Mouse (Mus musculus): ENCODE results near the gene Gm1123.

The Gm1123 gene

DNA sequence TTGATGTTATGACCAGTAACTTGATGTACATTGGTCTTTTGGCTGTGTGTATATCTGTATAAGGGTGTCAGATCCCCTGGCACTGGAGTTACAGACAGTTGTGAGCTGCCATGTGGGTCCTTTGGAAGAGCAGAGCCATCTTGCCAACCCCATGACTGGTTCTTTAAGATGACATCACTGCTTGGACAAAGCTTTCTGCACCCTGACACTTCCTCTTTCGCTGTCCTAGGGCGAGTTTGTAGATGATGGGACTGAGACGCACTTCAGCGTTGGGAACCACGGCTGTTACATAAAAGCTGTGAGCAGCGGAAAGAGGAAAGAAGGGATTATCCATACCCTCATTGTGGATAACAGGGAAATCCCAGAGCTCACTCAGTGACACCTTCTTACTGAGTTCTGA lies 34.2 kb downstream of the Gm1123 start:
- no peak for DNase-seq (ENCODE audit: low read depth, low spot score)

DNA sequence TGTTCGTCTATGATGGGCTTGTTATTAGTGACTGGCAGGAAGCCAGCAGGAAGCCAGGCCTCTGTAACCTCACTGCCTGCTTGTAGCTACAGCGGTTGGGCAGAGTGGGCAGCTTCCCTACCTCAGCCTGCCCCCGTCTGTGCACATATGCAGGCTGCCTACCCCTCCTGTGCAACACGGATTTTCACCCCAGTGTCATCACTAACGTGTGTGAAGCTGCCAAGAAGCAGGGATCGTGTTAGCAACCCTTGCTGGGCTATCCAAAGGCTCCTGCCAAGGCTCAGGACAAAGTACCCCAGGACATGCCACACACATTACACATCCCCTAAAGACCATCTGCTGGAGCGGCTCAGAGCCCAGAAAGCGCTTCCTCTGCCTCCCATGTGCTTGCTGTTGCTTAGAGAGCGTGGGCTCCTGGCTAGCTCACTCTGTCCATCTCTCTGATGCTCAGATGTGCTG lies 35.6 kb downstream of the Gm1123 start:
- no peak for DNase-seq (ENCODE audit: low read depth, low spot score)

DNA sequence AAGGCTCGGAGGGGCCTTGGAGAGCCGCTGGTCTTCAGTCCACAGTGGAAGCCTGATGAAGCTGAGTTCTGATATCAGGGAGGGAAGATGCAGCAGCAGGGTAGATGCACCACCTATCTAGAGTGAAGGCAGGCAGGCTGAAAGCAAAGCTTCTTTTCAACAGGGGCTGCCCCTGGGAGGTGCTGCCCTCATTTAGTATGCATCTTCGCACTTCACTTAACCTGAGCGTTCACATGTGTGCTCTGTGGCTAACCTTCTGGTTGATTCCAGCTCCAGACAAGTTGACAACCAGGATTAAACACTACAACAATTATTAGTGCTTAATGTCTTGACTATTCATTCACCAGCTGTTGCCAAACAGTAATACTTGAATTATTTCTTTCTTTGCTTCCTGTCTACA lies 41.4 kb downstream of the Gm1123 start:
- peak; percentile 78 for DNase-seq (ENCODE audit: low read depth, low spot score)

DNA sequence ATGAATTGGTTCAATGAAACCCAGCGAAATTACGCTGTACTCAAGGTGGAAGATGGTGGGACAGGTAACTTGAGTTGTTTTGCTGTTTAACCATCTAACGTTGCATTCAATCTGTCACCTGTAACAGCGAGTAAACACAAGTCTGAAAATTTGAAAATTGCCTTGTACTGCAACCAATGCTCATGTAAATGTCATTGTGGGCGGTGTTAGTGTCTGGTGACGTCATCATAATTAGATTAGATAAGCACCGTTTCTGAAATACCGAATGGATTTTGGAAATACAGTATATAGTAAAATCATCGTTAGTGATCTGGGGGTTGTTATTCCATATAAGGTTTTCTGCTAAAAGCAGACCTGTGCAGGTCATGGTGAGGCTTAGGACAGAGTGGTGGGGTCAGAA lies 48.4 kb downstream of the Gm1123 start:
- peak; percentile 64 for DNase-seq (ENCODE audit: low read depth, low spot score)

DNA sequence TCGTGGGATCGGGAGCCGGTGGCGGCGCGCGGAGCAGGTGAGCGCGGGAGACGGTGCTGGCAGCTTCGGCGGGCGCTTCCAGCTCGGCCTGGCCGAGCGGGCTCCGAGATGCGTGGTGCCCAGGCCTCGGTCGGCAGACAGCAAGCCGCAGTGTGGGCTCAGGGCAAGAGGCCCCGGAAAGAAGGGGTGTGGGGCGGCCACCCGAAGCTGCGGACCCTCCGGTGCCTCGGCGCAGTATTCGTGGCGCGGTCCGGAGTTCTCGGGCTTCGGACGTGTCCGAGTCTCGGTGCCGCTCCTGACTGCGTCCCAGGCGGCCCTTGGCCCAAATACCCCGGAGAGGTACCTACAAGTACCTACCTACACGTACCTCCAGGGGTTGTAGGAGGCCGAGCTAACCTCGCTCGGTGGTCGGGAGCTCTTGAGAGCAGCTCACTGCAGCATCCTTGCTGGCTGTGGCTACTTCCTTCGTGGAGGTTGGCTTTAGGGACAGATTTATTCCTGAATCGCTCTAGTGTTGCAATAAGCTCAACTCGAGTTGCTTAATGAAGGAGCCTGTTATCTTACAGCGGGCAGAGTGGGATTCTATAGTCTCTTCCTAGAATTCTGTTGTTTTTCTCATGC lies 48.9 kb downstream of the Gm1123 start:
- no peak for DNase-seq (ENCODE audit: low read depth, low spot score)

DNA sequence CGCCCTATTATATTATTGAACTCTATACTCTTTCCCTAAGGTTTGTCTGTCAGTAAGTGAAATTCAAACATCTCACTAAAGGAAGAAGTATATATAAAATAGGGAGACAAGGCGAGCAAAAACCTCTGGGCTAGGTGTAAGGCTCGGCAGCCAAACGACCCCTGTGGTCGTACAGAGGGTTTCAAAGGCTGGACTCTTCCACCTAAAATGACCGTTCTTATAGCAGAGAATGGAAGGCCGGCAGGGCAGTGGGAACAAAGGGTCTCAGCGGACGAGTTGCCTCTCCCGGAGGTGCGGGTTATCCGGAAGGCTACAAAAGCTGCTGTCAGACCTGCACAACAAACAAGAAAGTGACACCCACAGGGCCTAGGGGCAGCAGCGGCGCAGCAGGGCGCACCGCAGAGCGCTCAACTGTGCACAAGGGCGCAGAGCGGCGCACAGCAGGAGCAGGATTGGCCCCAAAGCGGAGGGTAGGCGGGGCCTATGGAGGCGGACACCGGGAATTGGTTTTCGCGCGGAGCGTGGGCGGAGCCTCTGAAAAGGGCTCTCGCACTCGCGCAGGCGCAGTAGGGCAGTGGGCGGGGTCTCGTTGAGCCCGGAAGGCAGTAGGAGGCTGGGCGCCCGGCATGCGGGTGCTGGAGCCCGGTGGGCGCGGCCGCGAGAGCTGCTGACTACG lies 49.6 kb downstream of the Gm1123 start, which contains the start of gene Faim:
TSS of gene Faim (plus strand) at position 574 of the 676 bp plus-strand sequence.
- DNase-seq (ENCODE audit: low read depth, low spot score) = peak; percentile 99

DNA sequence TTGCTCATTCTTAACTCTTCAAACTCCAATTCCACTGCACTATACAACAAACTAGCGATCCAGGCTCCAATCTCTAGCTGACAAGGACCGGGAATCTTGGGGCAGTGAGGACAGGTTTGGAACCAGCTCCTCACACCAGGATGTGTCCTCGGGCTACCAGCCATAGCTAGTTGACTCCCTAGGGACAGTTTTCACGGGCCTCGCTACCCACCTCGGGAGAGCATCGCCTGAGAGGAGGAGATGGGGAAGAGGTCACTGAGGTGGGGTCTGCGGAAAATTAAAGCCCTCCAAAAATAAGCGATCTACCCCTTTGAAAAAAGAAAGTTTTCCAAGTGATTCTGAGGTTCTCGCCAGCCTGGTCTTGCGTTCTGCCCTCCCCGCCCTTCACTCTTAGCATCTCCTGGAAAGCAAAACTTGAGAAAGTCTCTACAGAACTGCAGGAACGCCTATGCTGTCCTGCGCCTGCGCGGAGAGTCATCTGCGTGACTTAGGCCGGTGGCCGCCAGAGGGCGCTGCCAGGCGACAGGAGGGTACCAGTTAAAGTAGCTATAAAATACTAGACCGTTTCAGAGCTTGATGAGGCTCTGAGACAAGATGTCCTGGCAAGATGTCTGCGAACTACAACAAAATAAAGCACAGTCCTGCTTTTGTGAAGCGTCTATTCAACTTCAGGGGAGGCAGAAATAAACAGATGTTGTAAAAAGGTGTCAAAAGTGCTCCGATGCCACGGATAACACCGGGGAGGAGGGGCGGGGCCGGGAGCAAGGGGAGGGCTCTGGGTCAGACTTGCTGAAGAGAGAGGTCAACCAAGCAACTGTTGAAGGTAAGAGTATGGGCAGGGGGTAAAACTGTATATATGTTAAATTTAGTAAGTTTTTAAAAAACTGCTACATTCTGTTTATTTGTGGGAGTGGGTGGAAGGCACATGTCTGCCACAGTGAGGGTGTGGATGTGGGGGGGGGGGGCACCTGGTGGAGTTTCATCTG lies 55.8 kb downstream of the Gm1123 start:
- peak; percentile 91 for DNase-seq (ENCODE audit: low read depth, low spot score)

DNA sequence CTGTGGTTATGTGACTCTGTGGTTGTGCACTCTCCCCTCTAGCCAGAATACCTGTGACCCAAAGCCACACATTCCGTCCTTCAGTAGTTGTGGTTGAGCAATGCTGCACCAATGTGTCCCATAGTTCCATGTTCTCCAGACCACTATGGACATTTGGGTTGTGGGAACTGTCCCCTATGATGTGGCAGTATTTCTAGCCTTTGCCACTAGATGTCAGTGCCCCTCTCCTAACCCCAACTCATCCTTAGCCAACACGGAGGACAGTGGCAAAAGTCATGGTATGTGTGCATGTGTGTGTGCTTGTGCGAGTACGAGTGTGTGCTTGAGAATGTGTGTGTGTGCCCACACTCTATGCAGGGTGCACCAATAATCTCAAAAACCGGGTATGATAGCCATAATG lies 59.0 kb downstream of the Gm1123 start:
- peak; percentile 33 for DNase-seq (ENCODE audit: low read depth, low spot score)

DNA sequence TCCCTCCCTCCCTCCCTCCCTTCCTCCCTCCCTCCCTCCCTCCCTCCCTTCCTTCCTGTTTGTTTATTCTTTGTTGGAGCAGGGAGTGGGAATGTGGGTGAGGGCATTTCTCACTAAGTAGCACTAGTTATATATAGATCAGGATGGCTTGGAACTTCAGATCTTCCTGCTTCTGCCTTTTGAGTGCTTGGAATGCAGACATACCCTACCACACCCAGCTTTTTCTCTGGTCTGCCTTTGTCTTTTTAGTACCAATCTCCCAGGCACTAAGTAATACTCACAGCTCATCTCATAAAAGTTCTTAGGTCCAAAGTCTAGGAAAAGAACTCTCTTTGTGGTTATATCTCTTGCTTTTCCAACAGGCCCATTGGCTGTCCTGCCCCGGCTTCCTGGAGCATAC lies 59.4 kb downstream of the Gm1123 start:
- DNase-seq (ENCODE audit: low read depth, low spot score) = no peak

DNA sequence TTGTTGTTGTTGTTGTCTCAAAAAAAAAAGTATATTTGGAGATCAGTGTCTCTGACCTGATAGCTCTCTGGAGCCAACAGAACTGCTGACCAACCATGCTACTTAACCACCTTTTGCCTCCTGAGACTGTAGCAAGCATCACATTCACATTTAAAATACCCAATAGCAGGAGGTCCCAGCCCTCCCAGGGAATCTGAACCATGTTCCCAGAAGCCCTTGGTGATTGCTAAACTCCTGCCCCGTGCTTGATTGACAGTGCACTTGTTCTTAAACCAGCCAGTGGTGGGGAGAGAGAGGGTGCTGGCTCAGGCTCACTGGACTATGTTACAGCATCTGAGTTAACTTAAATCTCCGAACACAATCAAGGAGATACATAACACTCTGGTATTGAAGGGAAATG lies 60.6 kb downstream of the Gm1123 start:
- DNase-seq (ENCODE audit: low read depth, low spot score) = no peak

DNA sequence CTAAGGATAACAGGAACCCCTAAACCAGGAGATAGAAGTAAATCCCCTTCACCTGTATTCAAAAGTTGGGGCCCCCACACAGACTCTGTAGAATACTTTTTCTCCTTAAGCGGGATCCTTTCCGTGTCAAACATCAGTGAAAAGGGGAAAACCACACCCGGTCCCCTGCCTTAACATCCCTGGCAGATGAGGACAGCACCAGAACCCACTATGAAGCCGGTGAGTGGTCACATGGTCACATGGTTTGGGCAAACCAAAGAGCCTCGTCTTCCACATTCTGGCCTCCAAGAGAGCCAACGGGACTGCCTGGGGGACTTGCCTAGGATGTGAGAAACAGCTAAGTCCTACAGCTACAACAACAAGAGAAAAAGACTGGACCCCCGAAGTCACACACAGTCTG lies 62.0 kb downstream of the Gm1123 start:
- DNase-seq (ENCODE audit: low read depth, low spot score) = no peak

DNA sequence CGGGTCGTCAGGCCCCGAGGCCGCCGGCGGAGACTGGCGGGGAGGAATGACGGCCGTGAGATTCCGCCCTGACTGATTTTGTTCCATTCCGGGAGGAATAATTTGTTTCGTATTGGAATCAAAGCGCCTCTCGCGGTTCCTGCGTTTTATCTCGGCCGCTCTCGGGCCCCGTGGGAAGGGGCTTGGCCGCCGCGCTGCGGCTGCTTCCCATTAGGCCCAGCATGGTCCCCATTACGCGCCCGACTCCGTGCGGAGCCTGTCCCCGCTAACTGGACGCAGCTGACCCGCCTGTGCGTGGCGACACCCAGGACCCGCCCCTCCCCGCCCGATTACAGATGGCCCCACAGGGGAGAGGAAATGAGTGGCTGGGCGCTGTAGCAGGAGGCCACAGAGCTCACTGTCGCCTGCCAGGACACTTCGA lies 62.4 kb downstream of the Gm1123 start:
- DNase-seq (ENCODE audit: low read depth, low spot score) = no peak

DNA sequence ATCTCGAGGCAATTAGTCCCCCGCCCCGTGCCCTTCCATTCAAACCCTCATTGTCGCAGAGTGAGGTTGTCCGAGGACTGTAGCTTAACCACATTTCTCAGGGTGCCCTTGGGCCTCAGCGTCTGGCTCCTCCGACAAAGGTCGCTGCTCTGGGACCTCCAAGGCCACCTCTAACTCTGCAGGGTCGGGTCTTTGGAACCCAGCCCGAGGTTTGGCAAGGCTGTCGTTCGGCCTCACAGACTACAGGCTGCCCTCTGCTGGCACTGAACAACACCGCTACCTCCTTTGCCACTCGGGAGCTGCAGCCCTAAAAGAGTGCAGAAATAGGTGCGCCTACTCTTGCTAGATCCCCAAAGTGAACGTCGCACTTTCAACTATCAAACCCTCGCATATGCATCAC lies 70.4 kb downstream of the Gm1123 start:
- DNase-seq (ENCODE audit: low read depth, low spot score) = peak; percentile 26

DNA sequence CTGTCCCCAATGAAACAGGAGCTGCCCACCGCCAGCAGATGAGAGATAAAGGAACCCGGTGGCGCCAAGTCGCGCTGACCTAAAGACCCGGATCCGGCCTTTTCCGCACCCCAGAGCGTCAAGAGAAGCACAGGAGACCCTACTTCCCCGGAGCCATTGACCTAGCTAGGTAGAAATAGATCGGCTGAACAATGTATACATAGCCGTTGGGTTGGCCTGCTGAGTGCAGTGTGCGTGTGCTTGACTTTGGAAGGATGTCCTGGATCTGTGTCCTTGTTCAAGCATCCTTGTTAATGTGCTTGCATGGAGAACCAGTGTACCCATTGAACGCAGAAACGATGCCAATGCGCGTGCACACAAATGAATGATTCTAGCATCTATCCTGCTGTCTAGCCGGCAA lies 71.9 kb downstream of the Gm1123 start:
- DNase-seq (ENCODE audit: low read depth, low spot score) = no peak

DNA sequence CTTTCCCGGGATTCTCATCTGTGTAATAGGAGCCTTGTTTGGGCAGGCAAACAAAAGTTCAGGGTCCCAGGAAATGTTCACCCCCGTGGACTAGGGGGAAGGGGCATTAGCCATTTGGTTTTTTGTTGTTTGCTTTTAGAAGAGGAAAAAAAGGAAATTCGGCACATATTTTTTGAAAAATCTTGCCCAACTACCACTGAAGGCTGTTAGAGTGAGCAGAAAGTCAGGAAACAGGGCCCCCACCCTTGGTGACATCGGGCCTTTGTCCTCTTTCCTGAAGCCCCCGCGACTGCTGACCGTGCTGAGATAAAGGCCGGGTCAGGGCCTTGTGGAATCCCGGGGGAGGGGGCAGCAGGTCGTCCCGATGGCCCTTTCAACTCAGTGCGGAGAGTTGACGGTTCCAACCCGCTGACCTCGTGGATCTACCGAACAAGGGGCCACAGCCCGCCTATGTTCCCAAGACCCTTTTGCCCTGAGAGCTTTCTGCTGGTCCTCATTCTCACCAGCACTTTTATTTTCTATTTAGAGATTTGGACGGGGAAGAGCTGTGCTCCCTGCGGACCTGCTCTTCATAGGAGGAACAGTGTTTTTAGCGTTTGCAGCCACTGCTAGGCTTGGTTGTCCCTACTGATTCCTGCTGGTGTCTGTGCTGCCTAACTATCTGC lies 72.9 kb downstream of the Gm1123 start:
- DNase-seq (ENCODE audit: low read depth, low spot score) = no peak

DNA sequence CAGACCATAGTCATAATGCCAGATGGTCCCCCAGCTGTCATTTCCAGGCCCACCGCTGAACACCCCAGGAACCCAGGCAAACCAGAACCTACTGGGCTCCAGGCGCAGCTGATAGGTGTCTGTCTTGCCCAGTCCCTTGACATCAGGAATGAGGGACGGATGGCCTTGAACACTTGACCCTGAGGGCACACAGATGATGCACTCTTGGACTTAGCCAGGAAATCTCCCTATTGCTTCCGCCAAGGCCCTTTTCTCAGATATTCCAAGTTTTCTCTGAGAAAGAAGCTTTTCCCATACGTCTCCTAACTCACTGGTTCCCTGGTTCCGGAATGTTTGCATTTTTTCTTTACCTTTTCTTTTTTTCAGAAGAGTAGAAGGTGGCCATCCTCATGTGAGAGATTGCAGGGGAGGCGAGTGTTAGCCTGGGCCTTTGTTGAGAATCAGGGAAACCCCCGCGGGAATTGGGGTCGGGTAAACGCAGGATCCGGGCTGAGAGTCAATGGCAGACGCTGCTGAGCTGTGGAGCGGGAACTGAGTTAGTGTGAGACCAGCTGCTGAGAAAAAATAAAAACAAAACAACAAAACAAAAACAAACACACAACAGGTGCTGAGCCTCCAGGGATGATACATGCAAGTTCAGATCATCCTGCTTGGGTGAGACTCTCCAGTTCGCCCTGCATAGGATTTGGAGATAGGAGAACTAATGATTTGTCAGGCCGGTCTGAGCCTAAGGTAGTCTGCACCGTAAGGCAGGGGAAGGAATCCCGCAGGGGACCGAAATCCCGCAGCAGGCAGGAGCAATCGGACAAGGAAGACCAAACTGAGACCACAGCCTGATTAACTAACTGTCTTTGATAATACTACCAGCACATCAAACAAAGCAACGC lies 73.7 kb downstream of the Gm1123 start:
- DNase-seq (ENCODE audit: low read depth, low spot score) = no peak

DNA sequence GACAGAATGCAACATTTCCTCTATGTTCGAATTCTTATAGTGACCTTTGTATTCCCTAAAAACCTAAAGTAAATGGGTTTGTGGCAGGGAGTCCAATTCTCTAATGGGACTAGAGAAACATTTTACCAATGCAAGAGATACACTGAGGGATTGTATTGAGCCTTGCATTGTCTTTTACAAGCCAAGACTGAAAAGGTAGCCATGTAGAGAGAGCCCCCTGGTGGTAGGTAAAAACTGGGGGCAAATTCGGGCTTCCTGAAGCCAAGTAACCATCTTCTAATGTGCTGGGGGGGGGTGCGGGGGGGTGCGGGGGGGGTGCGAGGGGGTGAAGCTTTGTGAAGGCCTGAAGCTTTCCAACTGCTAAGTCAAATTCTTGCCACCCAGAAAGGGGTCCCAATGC lies 75.2 kb downstream of the Gm1123 start:
- peak; percentile 16 for DNase-seq (ENCODE audit: low read depth, low spot score)

DNA sequence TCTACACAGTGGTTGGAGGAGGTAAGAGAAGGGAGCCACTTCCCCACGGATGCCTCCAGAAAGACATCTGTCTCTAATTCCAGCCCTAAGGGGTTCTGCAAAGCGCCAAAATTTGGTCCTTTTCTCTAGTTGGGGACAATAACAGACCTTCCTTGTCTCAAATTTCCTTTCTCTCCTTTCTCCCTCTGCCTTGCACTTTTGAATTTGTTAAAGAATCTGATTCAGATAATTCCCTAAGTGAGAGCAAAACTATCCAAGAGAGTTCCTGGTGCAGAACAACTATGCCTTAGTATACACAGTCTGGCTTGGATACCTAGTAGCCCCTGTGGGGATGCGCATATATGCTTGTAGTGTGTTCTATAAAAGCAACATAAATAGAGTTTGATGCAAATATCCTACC lies 75.7 kb downstream of the Gm1123 start:
- DNase-seq (ENCODE audit: low read depth, low spot score) = no peak

DNA sequence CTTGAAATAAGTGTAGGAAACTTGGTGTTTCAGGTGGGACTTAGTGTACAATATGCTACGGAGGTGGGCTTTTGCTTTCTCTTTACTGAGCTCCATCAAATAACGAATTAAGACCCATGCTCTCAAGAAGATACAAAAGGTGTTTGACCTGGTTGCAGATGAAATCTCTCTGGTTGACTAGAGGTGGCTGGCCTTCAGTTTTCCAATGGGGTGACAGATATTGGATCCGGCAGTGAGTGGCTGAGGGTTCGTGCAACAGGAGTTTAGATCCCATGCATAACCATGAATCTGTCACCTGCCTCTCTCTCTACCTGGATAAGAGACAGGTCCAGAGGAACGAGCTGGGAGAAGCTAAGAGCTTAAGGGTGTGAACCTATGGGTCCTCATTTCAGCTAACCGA lies 76.9 kb downstream of the Gm1123 start:
- no peak for DNase-seq (ENCODE audit: low read depth, low spot score)

DNA sequence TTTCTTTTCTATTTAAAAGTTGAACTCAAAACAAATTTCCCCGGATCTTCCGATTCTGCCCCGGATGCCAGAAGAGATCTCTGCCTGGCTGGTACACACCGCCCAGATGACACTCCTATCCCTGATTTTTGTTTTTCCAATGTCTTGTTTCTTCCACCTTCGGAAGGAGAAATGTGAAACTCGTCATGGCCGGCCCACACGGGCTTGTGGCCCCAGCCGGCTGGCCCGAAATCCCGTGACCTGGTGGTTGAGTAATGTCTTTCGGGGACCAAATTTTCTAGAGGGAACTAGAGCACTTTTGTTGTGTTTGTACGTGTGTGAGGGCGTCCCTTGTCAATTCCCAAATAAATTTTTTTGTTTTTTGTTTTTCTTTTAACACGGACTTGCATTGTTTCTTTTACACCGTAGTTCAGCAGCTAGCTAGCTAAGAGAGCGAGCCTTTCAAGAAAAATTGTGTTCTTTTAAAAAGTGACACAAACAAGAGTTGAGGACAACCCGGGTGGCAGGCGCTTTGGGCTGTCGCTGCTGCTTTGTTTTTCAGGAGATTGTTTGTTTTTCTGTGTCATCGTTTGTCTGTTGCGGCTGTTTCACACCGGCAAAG lies 77.7 kb downstream of the Gm1123 start:
- no peak for DNase-seq (ENCODE audit: low read depth, low spot score)
